Mouse (Mus musculus) kidney, embryonic 15.5 days (tissue): ENCODE measurements around the gene Pan2. TPM values are rescaled to one million over a fixed set of nuclear protein-coding genes. Genes with fewer than 3 reads are reported as not detected.

Experiments
- ATAC-seq: fragments of 200-750 bp; cut with Nextera tagmentation; replicated peaks from 2 replicates; pipeline ENCODE4 v1.8.0; 2017; ENCODE audit warnings: moderate TSS enrichment; ENCODE audit not compliant: low FRiP score
- H3K27ac ChIP-seq: fragments of 300-500 bp; sonication (generic); 2 replicates; pipeline ENCODE4 v1.5.1; 2015; ENCODE audit warnings: mild to moderate bottlenecking, inconsistent platforms
- H3K27me3 ChIP-seq: fragments of 300-500 bp; sonication (generic); 2 replicates; pipeline ENCODE4 v1.6.1; 2015; ENCODE audit warnings: inconsistent platforms
- H3K36me3 ChIP-seq: fragments of 300-500 bp; sonication (generic); 2 replicates; pipeline ENCODE4 v1.6.1; 2015; ENCODE audit warnings: inconsistent platforms
- H3K4me1 ChIP-seq: fragments of 300-500 bp; sonication (generic); 2 replicates; pipeline ENCODE4 v1.6.1; 2015; ENCODE audit warnings: inconsistent platforms
- H3K4me2 ChIP-seq: fragments of 300-500 bp; sonication (generic); 2 replicates; pipeline ENCODE4 v1.6.1; 2015; ENCODE audit warnings: moderate library complexity, mild to moderate bottlenecking, inconsistent platforms
- H3K4me3 ChIP-seq: fragments of 300-500 bp; sonication (generic); replicated peaks from 2 replicates; pipeline ENCODE4 v1.5.1; 2015; ENCODE audit warnings: mild to moderate bottlenecking, inconsistent platforms
- H3K9ac ChIP-seq: fragments of 300-500 bp; sonication (generic); 2 replicates; pipeline ENCODE4 v1.6.1; 2015; ENCODE audit warnings: mild to moderate bottlenecking, inconsistent platforms
- H3K9me3 ChIP-seq: fragments of 300-500 bp; sonication (generic); replicated peaks from 2 replicates; pipeline ENCODE4 v1.6.1; 2016; ENCODE audit warnings: inconsistent platforms
- WGBS: fragments of 180-500 bp; shearing (Covaris S2); methylation state at CpG from one replicate; pipeline ENCODE4 v1.1.7; 2015; ENCODE audit warnings: mixed read lengths; 5-methylcytosine and 5-hydroxymethylcytosine counted together
- polyA plus RNA-seq: library from polyadenylated mRNA; unstranded; fragments of >200 nt; fragmentation: Nextera tagmentation; extraction: Ambion mirVana; gene quantifications from 2 replicates; pipeline ENCODE4 v1.2.1, GENCODE M21; 2015

Pan2 gene
- polyA plus RNA-seq, 1 experiment from 2014 or later: 41.7 TPM

DNA sequence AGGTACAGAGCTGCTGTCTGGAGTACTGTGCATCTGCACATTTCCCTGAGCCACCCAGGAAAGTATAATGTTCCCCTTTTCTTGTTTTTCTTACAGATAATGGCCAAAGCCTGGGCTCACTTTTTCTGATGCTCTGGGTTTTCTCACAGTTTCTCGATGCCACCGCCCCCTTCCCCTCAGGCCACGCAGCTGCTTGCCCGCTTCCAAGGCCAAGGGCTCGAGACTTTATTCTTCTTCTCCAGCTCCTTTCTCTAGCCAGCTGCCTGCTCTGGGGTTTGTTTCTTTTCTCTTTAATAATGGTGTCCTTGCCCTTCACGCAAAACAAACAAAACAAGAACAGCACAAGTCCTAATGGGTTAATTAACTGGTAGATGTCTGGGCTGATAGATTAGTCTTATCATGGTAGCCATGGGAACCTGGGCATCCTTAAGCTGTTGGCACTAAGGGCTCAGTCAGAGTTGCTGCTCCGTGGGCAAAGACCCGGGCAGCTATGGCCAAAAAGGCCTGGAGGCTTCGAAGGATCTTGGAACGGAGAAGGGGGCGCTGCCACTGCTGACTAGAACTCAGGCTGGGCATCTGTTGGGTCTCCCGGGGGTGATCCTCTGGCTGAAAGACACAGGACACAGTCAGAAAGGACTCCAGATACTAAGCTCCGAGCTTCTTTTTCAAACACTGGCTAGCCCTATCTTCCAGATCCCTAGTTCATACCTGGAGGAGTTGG is 6.6 kb upstream of the Pan2 start:
- ATAC-seq: no peak
- WGBS: 80% methylated on average over 13 of the region's 13 CpGs
- H3K27me3 ChIP-seq: no peaks in the 10 kb centered on the region
- no peak overlapping the region for H3K27ac ChIP-seq
- no peaks in the 10 kb centered on the region for H3K9me3 ChIP-seq
- no peak overlapping the region for H3K4me2 ChIP-seq
- no peak overlapping the region for H3K9ac ChIP-seq
- peaks cover 5% of the 10 kb centered on the region for H3K4me1 ChIP-seq
- H3K36me3 ChIP-seq: peaks cover 14% of the 10 kb centered on the region
- H3K4me3 ChIP-seq: no peak overlapping the region

DNA sequence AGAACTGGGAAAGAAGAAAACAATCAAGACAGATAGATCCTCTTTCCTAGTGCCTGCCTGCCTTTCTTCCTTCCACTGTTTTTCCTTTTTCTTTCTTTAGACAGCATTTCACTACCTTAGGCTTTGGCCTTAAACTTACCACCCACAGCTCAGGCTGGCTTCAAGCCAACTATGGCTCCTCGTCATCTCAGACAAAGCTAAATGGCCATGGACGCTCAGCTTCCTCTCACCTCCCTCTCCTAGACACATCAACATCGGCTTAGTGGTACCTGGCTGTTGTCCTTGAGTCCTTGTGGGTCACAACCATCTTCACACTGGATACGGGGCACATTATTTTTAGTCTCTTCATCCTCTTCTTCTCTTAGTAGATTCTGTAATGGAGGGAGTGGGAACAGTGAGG is 5.9 kb upstream of the Pan2 start:
- no peak overlapping the region for H3K27ac ChIP-seq
- no peak overlapping the region for H3K9ac ChIP-seq
- 83% methylated on average over 4 of the region's 4 CpGs for WGBS

DNA sequence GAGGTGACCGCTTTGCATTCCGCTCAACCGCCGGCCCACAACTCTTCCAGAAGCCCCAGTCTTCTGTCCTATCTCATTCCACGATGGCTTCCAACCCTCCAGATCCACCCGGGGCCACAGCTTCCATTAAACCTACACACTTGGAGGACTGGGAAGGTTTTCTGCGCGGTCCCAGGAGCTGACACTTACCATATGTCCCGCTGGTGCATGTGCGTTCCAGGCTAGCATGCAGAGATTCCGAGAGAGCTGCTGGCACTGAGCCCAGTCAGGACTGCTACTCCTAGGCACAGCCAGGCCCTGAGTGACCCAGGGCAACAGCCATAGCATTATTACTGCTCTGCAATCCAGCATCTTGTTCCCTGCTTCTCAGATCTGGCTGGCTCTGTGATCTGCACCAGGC is 5.5 kb upstream of the Pan2 start:
- WGBS: 74% methylated on average over 11 of the region's 11 CpGs
- H3K9ac ChIP-seq: no peak overlapping the region
- H3K4me3 ChIP-seq: no peak overlapping the region
- H3K27me3 ChIP-seq: no peaks in the 10 kb centered on the region
- no peak overlapping the region for H3K4me2 ChIP-seq
- 0 out of 2 replicates have a peak, but pooled peaks cover 3% of the 10 kb centered on the region for H3K36me3 ChIP-seq
- H3K27ac ChIP-seq: no peak overlapping the region
- H3K4me1 ChIP-seq: peaks cover 10% of the 10 kb centered on the region
- H3K9me3 ChIP-seq: no peaks in the 10 kb centered on the region
- no peak; the same call in 1 of the 2 replicates for ATAC-seq

More for the DNA sequence above, 5.9 kb upstream of the Pan2 start:
- Histone ChIP-seq H3K36me3 (peaks cover 7% of the 10 kb centered on the region), H3K4me1 (peaks cover 6% of the 10 kb centered on the region), H3K9me3 (no peaks in the 10 kb centered on the region), H3K27me3 (no peaks in the 10 kb centered on the region), H3K4me2 (no peak overlapping the region), H3K4me3 (no peak overlapping the region)
- ATAC-seq: no peak

DNA sequence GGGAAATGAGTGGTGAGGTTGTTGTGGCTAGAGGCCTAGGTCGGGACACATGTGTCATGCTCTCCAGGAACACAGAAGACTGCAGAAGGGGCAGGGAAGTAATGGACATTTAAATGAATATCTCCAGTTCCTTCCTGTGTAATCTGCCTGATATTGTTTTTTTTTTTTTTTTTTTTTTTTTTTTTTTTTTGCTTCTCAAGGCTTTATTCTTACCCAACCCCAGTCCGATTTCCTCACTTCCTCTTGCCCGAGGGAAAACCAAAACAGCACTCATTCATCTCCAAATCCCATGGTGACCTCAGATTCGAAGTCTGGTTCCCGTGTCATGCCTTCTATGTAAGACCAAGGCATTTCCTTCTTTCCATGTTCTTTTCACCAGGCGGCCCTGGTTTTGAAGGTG is 4.9 kb upstream of the Pan2 start:
- no peak overlapping the region for H3K9ac ChIP-seq
- no peak overlapping the region for H3K27ac ChIP-seq
- 71% methylated on average over 6 of the region's 6 CpGs for WGBS

DNA sequence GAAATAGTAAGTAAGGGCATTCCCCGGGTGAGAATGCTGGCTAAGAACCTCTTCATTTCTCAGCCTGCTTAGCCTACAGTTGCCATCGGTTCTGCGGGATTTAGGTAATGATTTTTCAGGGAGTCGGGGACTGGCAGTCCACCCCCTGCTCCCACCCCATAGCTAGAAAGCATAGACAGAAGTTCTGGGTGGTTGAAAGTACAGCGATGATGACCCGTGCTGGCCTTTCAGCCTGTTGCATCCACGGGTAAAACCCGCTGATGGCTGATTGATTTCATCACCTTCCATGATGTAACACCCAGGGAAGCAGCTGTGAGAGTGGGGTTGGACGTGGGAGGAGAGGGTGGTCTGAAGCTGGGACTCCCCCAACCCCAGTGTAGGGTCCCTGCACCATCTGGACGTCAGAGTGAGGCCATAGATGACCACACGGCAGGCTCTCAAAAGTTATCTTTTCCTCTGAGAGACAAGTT is 4.4 kb upstream of the Pan2 start, which contains the start of gene Il23a:
Gene Il23a (minus strand): TSS at position 51 of the 470 bp plus-strand sequence.
- H3K9ac ChIP-seq: no peak within 1 kb of the TSS
- no peaks in the 10 kb centered on the region for H3K36me3 ChIP-seq
- no peak for ATAC-seq
- no peak within 1 kb of the TSS for H3K4me3 ChIP-seq
- WGBS: 76% methylated on average over 11 of the region's 11 CpGs
- no peaks in the 10 kb centered on the region for H3K9me3 ChIP-seq
- H3K27me3 ChIP-seq: no peaks in the 10 kb centered on the region
- H3K27ac ChIP-seq: no peak within 1 kb of the TSS
- no peak within 1 kb of the TSS for H3K4me2 ChIP-seq
- H3K4me1 ChIP-seq: peaks cover 12% of the 10 kb centered on the region

More for the DNA sequence above, 4.9 kb upstream of the Pan2 start:
- Histone ChIP-seq H3K4me1 (peaks cover 10% of the 10 kb centered on the region), H3K36me3 (no peaks in the 10 kb centered on the region), H3K9me3 (no peaks in the 10 kb centered on the region), H3K4me2 (no peak overlapping the region), H3K4me3 (no peak overlapping the region), H3K27me3 (no peaks in the 10 kb centered on the region)
- ATAC-seq: no peak

DNA sequence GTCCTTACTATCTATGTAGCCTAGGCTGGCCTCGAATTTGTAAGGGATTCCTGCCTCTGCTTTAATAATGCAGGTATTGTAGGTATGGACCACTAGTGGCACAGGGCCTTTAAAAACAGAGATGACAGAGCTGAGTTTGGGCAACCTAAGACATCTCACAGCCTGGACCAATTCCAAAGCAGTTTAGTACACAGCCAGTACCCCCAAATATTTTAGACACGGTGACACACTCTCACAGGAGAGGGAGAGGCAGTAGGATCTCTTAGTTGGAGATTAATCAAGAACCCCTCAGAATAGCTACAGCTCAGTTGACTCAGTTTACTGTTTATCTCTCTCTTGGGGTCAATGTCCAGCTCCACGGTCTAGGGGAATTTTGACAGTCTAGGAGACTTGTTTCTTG is 778 bp upstream of the Pan2 start:
- Histone ChIP-seq H3K36me3 (peaks cover 20% of the 10 kb centered on the region), H3K4me3 (peak overlapping the region; percentile 50), H3K9ac (peak overlapping the region; percentile 57), H3K27me3 (no peaks in the 10 kb centered on the region), H3K27ac (peak overlapping the region; percentile 98), H3K9me3 (no peaks in the 10 kb centered on the region), H3K4me1 (peaks cover 23% of the 10 kb centered on the region), H3K4me2 (peak overlapping the region; percentile 81)
- 43% methylated on average over 3 of the region's 3 CpGs for WGBS
- ATAC-seq: no peak

DNA sequence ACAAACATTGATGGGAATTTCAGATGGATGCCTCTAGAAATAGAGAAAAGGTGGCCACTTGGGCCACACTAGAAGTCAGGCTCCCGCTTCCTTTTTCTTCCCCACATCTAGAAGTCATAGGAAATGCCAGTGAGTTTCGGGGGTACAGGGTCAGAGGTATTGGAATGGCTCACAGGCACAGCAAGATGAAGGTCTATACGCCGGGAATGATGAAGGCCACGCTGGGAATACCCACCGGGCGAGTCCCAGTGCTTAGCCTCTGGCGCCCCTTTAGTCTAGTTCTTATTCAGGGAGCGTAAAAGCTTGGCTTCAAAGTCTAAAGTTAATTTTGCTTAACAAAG is 380 bp upstream of the Pan2 start:
- ATAC-seq: peak; percentile 47
- H3K4me2 ChIP-seq: peak overlapping the region; percentile 81
- peaks cover 20% of the 10 kb centered on the region for H3K36me3 ChIP-seq
- no peaks in the 10 kb centered on the region for H3K27me3 ChIP-seq
- peak overlapping the region; percentile 50 for H3K4me3 ChIP-seq
- no peaks in the 10 kb centered on the region for H3K9me3 ChIP-seq
- H3K9ac ChIP-seq: peak overlapping the region; percentile 57
- WGBS: under 1% methylated on average over 9 of the region's 9 CpGs
- peak overlapping the region; percentile 98 for H3K27ac ChIP-seq
- peaks cover 20% of the 10 kb centered on the region for H3K4me1 ChIP-seq

DNA sequence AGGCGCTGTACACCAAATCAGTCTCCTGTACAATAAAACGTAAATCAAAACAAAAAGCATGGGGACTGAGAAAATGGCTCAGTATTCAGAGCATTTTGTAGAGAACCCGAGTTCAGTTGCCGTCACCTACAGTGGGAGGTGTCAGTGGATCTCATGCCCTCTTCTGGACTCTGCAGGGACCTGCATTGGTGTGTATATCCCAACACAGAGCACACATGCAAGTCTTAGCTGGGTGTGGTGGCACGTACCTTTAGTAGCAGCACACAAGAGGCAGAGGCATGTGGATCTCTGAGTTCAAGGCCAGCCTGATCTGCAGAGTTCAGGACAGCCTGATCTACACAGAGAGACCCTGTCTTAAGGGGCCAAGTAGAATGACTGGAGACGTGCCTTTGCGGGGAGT is 6.5 kb downstream of the Pan2 start:
- no peaks in the 10 kb centered on the region for H3K9me3 ChIP-seq
- no peak overlapping the region for H3K4me3 ChIP-seq
- no peak overlapping the region for H3K27ac ChIP-seq
- H3K27me3 ChIP-seq: no peaks in the 10 kb centered on the region
- 83% methylated on average over 7 of the region's 7 CpGs for WGBS
- ATAC-seq: no peak
- H3K9ac ChIP-seq: no peak overlapping the region
- peaks cover 3% of the 10 kb centered on the region for H3K4me1 ChIP-seq
- H3K4me2 ChIP-seq: no peak overlapping the region
- peaks cover 89% of the 10 kb centered on the region for H3K36me3 ChIP-seq

DNA sequence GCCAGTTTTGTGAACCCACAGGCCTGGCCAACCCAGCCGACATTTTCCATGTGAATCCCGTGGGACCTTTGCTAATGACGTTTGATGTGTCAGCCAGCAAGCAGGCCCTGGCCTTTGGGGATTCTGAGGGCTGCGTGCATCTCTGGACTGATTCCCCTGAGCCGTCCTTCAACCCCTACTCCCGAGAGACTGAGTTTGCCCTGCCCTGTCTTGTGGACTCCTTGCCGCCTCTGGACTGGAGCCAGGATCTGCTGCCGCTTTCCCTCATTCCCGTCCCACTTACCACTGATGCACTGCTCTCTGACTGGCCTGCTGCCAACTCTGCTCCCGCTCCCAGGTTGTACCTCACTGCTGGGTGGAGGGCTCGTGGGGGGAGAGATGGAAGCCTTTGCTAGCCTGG is 7.0 kb downstream of the Pan2 start:
- Histone ChIP-seq H3K27ac (no peak overlapping the region), H3K4me1 (no peaks in the 10 kb centered on the region), H3K4me2 (no peak overlapping the region), H3K9me3 (no peaks in the 10 kb centered on the region), H3K9ac (no peak overlapping the region), H3K4me3 (no peak overlapping the region), H3K27me3 (no peaks in the 10 kb centered on the region), H3K36me3 (peaks cover 92% of the 10 kb centered on the region)
- WGBS: 67% methylated on average over 11 of the region's 11 CpGs
- no peak for ATAC-seq

DNA sequence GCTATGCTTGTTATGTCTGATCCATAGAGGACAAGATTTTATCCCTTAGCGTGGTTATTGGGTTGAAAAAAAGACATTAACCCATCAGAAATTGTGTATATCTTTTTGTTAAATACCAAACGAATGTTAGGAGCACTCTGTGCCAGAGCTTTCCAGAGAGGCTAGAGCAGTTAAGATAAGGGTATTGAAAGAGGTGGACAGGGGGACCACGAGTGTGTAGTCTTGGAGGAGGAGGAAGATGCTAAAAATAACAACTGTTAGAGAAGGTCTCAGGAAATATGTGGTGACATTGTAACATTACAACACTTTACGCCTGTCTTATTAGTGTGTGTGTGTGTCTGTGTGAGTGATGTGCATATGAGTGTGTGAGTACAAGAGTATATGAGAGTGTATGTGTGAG is 7.8 kb downstream of the Pan2 start:
- whole genome bisulfite sequencing: 75% methylated on average over 4 of the region's 4 CpGs
- no peak for ATAC-seq
- Histone ChIP-seq H3K27ac (no peak overlapping the region), H3K4me2 (no peak overlapping the region), H3K36me3 (peaks cover 94% of the 10 kb centered on the region), H3K9ac (no peak overlapping the region), H3K27me3 (no peaks in the 10 kb centered on the region), H3K4me3 (no peak overlapping the region), H3K4me1 (no peaks in the 10 kb centered on the region), H3K9me3 (no peaks in the 10 kb centered on the region)

DNA sequence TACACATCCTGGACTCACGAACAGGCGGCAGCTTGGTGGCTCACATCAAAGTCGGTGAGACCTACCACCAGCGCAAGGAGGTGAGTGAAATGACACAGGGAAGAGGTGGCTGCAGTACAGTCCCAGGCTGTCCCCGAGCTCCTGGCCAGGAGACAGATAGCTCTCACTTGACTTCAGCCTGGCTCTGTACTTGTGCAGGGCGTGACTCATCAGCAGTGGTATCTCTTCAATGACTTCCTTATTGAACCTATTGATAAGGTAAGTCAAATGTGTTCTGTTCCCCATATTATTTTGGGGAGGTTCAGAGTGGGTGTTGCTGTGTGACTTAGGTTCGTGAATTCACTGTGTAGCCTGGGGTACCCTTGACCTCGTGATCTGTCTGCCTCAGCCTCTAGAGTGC is 12.4 kb downstream of the Pan2 start:
- ATAC-seq: no peak
- Histone ChIP-seq H3K27me3 (no peaks in the 10 kb centered on the region), H3K9ac (no peak overlapping the region), H3K27ac (no peak overlapping the region), H3K36me3 (peaks cover 100% of the 10 kb centered on the region), H3K4me2 (no peak overlapping the region), H3K4me1 (no peaks in the 10 kb centered on the region), H3K4me3 (no peak overlapping the region), H3K9me3 (no peaks in the 10 kb centered on the region)
- WGBS: 91% methylated on average over 8 of the region's 8 CpGs

DNA sequence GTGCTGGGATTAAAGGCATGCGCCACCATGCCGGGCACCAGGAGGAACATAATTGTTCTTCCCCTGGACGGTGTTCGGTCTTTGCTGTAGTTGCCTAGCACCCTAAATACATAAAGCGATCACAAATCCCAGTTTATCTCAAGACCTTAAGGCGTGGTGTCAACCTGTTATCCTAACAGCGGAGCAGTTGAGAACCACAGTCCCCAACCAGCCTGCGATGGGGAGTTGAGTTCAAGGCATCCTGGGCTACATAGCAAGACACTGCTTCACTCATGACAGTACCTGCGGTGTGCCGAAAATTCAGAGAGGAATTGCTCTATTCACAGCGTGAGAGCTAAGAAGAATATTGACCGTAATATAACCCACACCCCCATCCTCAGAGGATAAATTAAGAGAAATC is 18.5 kb downstream of the Pan2 start:
- no peaks in the 10 kb centered on the region for H3K9me3 ChIP-seq
- peak overlapping the region; percentile 89 for H3K9ac ChIP-seq
- peak overlapping the region; percentile 84 for H3K4me2 ChIP-seq
- 62% methylated on average over 12 of the region's 12 CpGs for WGBS
- H3K4me3 ChIP-seq: peak overlapping the region; percentile 67
- peak; percentile 22; the same call in 1 of the 2 replicates for ATAC-seq
- H3K4me1 ChIP-seq: peaks cover 18% of the 10 kb centered on the region
- peaks cover 68% of the 10 kb centered on the region for H3K36me3 ChIP-seq
- no peaks in the 10 kb centered on the region for H3K27me3 ChIP-seq
- H3K27ac ChIP-seq: peak overlapping the region; percentile 96
